Mouse (Mus musculus): Measurements from ENCODE around the gene E130114P18Rik. TPM values are rescaled to one million over a fixed set of nuclear protein-coding genes. Genes with fewer than 3 reads are reported as not detected.

E130114P18Rik gene
- polyA plus RNA-seq, 1 experiment, result not detected

GRCm38 (mm10) chr4:97557585-97557984, 220.3 kb downstream of the E130114P18Rik start:
- Histone ChIP-seq H3K4me1 (ENCODE audit: control insufficient read depth, insufficient read depth, insufficient read length, low read length) (no peaks in the 10 kb centered on the region), H3K4me3 (ENCODE audit: insufficient read depth, low read depth, low read length) (no peak overlapping the region), H3K27ac (replicated peaks; ENCODE audit: low read depth, low read length) (no peak overlapping the region)

GRCm38 (mm10) chr4:97544016-97544415, 233.9 kb downstream of the E130114P18Rik start:
- no peak overlapping the region for H3K27ac ChIP-seq (replicated peaks; ENCODE audit: low read depth, low read length)

GRCm38 (mm10) chr4:97532072-97532471, 245.8 kb downstream of the E130114P18Rik start:
- Histone ChIP-seq H3K4me1 (ENCODE audit: control insufficient read depth, insufficient read depth, insufficient read length, low read length) (no peaks in the 10 kb centered on the region), H3K4me3 (ENCODE audit: insufficient read depth, low read depth, low read length) (no peak overlapping the region), H3K27ac (replicated peaks; ENCODE audit: low read depth, low read length) (no peak overlapping the region)

More at GRCm38 (mm10) chr4:97544016-97544415, 233.9 kb downstream of the E130114P18Rik start:
- Histone ChIP-seq H3K4me3 (ENCODE audit: insufficient read depth, low read depth, low read length) (no peak overlapping the region), H3K4me1 (ENCODE audit: control insufficient read depth, insufficient read depth, insufficient read length, low read length) (no peaks in the 10 kb centered on the region)

- H3K4me3 ChIP-seq (ENCODE audit: insufficient read depth, low read depth, low read length), result no peak overlapping the region
- H3K4me1 ChIP-seq (ENCODE audit: control insufficient read depth, insufficient read depth, insufficient read length, low read length), result no peaks in the 10 kb centered on the region
- no peak overlapping the region for H3K27ac ChIP-seq (replicated peaks; ENCODE audit: low read depth, low read length)
Measured at GRCm38 (mm10) chr4:97528517-97528916, 249.4 kb downstream of the E130114P18Rik start.

Other genes starting within 250 kb of the E130114P18Rik start
- 43.3 and 74.8 TPM in 2 replicates for gene Nfia, start 5.3 kb downstream of the E130114P18Rik start, polyA plus RNA-seq (2012; ENCODE audit: insufficient read depth, insufficient read length, missing spikeins)